Mouse (Mus musculus): ENCODE results near the gene Syncrip. TPM values are rescaled to one million over a fixed set of nuclear protein-coding genes. Genes with fewer than 3 reads are reported as not detected.

Syncrip gene
- total RNA-seq (2021) = 10 to 100 TPM; 85.5 to 93.1 TPM

GRCm38 (mm10) chr9:88482230-88482828 is at the start of gene Syncrip:
TSS of gene Syncrip (minus strand) at chr9:88482574.
- intact Hi-C loops (cut with DNase I) = loop anchor here (2.0 kb wide), 1 partner anchor 40 kb away; no protein-coding TSS in a partner anchor
- DNase-seq (ENCODE audit: extremely low spot score in 1 of 2, low spot score in 2 of 2) = peak; percentile 86 to 95

DNA sequence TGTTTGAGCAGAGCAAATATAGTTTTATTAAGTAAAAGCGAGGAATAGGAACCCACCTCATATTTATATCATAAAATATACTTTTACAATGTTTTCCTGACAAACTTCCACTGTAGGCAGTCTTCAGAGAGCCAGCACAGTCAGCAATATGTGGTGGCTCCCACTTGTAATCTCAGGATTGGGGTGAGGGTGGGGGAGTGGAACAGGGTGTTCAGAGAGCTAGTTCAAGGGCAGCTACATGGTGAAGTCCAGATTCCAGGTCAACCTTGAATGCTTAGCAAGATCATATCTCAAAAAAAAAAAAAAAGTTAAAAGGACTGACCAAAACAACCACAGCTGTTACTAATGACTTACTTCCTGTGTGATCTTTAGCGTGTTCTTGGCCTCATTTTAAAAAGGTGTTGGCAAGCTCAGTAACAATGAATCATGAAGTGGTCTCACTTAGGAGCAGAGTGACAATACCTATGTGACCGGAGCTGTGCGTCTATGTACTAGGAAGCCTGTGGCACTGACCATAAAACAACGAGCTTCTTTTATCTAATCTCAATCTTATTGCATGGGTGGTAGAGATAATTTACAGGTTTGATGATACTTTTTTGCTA is 47.7 kb upstream of the Syncrip start:
- no peak for DNase-seq (ENCODE audit: extremely low spot score in 1 of 2, low spot score in 2 of 2)
- intact Hi-C loops (cut with DNase I) = no loop called here

- DNase-seq (ENCODE audit: extremely low spot score in 1 of 2, low spot score in 2 of 2) = no peak
- intact Hi-C loops (cut with DNase I) = no loop called here
These were observed 47.2 kb upstream of the Syncrip start for GRCm38 (mm10) chr9:88529571-88529970.

DNA sequence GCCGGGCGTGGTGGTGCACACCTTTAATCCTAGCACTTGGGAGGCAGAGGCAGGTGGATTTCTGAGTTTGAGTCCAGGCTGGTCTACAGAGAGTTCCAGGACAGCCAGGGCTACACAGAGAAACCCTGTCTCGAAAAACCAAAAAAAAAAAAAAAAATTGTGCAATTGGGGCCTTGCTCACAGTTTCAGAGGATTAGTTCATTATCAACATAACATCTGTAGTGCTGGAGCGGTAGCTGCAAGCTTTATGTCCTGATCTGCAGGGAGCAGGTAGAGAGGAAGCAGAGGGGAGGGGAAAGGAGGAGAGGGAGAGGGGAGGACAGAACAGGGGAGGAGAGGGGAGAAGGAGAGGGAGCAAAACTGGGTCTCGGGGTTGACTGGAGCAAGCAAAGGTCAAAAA is 46.4 kb upstream of the Syncrip start:
- intact Hi-C loops (cut with DNase I) = no loop called here
- DNase-seq (ENCODE audit: extremely low spot score in 1 of 2, low spot score in 2 of 2) = no peak

DNA sequence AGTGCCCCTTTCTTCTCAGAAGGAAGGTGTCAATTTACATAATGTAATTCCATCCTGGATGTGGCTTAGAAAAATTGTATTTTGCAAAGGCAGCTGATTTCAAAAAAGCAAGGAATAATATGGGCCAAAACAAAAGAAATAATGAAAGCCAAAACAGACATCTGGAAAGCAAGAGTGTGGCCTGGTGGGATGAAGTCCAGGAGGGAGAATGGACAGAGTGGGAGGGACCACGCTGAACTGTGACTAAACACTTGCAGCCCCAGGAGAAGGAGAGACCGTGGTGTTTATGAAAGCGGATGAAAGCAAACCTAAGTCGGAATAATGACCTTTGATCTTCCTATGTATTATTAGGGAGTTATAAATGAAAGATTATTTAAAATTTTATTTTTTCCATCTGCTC is 45.6 kb upstream of the Syncrip start:
- DNase-seq (ENCODE audit: extremely low spot score in 1 of 2, low spot score in 2 of 2) = no peak
- intact Hi-C loops (cut with DNase I) = no loop called here

- DNase-seq (ENCODE audit: extremely low spot score in 1 of 2, low spot score in 2 of 2) = no peak
- intact Hi-C loops (cut with DNase I) = no loop called here
These were observed 43.0 kb upstream of the Syncrip start for GRCm38 (mm10) chr9:88525341-88525740.

DNA sequence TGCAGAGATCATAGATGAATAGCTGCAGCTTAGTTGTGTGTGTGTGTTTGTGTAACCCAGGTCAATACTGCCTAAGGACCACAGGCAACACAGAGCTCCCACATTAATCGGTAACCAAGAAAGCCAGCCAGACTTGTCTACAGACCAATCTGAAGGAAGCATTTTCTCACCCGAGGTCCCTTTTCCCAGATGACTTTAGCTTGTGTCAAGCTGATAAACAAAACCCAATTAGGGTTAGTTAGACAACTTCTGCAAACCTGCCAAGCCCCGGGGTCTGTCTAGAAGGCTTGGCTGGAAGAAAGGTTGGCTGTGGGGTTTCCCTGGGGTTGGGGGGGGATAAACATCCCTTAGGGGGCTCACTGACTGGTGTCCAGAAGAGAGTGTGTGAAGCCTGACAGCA is 42.4 kb upstream of the Syncrip start:
- intact Hi-C loops (cut with DNase I) = no loop called here
- DNase-seq (ENCODE audit: extremely low spot score in 1 of 2, low spot score in 2 of 2) = no peak

DNA sequence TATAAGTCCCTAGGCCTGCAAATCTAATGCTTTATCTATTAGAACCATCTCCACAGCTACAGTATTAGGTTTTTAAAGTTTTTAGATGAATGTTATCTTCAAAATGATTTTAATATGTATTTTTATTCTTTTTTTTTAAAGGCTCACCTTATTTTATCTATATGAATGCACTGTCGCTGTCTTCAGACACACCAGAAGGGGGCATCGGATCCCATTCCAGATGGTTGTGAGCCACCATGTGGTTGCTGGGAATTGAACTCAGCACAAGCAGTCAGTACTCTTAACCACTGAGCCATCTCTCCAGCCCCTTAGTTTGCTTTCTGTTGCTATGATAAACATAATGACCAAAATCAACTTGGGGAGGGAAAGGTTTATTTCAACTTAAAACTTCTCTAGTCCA is 42.0 kb upstream of the Syncrip start:
- intact Hi-C loops (cut with DNase I) = no loop called here

GRCm38 (mm10) chr9:88523335-88523668 is 40.9 kb upstream of the Syncrip start:
- intact Hi-C loops (cut with DNase I) = loop anchor here (2.0 kb wide), 1 partner anchor 41 kb away; the partner anchor contains the start of gene Syncrip

More for the DNA sequence above, 42.0 kb upstream of the Syncrip start:
- DNase-seq (ENCODE audit: extremely low spot score in 1 of 2, low spot score in 2 of 2) = no peak

GRCm38 (mm10) chr9:88522569-88523334 is 40.4 kb upstream of the Syncrip start:
- intact Hi-C loops (cut with DNase I) = loop anchor here (2.0 kb wide), 1 partner anchor 40 kb away; the partner anchor contains the start of gene Syncrip
- peak; percentile 97 for DNase-seq (ENCODE audit: extremely low spot score in 1 of 2, low spot score in 2 of 2)

More at GRCm38 (mm10) chr9:88523335-88523668, 40.9 kb upstream of the Syncrip start:
- no peak for DNase-seq (ENCODE audit: extremely low spot score in 1 of 2, low spot score in 2 of 2)

DNA sequence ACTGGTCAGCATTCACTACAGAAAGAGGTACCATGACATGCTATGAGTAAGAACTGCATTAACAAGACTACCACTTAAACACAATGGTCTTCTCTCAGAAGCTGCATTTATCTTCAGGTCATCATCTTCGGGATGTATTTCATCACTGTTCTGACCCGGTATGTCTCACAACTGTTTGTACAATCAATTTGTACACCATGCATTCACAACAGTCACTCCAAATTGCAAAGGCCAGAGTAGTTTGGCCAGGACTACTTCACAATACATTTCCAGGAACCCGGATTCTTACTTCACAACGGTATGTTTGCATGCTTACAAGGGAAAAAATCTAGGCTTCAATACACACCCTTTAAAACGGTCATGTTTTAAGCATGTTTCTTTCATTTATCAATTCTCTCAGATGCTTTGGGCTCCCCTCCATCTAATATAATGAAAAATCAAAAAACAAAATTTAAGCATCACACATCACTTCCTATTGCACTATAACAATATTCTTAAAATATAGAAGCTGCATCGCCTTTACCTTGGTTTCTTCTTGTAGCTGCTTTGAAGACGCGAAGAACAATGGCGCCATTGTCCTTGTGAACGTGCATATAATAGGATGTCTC is 39.7 kb upstream of the Syncrip start:
- intact Hi-C loops (cut with DNase I) = loop anchor here (2.0 kb wide), 1 partner anchor 39 kb away; the partner anchor contains the start of gene Syncrip
- no peak for DNase-seq (ENCODE audit: extremely low spot score in 1 of 2, low spot score in 2 of 2)

DNA sequence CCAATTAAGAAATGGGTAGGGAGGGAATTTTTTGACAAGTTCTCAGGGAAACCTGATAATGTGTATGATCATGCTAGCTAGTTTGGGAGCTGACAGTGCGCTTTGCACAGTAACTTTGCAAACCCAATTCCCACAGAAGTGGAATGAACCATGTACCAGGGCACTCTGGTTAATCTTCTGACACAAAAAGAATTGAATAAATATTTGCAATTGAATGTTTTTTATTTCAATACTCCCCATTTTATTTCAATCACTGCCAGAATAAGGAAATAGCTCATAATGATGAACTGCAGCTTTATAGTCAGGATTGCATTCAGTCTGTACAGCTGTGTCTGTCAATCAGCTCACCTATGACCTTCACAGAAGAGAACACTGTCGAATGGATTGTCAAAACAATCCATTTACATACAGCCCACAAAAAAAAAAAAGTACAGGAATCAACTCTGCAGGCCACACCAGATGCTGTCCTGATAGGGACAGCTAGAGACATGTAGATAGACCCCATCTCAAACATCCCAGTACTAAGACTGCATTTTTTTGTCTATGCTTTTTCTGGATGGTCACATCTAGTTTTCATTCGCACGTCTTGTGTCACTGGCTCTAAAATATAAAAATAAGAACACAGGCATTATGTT is 38.6 kb upstream of the Syncrip start:
- intact Hi-C loops (cut with DNase I) = no loop called here
- DNase-seq (ENCODE audit: extremely low spot score in 1 of 2, low spot score in 2 of 2) = no peak

DNA sequence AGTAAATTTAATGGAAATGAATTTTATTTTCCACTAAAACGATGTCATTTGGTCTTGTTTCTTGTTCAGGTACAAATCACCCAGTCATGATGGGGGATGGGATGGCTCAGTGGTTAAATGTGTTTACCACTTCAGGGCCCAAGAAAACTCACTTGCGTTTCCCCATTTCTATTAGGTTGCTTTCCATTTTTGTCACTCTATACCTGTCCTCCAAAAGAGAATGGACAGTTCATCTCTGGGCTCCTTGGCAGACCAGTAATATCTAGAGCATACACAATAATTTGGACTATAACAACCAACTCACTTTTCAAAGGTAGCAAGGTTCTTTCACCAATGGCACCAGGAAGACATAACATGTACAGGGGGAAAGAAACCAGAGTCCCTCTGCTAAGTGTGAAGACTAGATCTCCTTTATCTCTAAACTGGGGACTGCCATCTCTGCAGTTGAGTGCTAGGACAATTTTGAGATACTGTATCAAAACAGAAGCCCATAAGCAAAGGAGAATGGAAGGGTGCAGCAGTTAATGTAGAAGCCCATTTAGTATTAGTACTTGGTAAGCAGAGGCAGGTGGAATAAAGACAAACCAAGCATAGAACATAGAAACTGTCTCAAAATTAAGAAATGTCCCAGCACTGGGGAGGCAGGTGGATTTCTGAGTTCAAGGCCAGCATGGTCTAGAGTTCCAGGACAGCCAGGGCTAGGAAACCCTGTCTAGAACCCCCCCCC is 37.9 kb upstream of the Syncrip start:
- intact Hi-C loops (cut with DNase I) = no loop called here
- DNase-seq (ENCODE audit: extremely low spot score in 1 of 2, low spot score in 2 of 2) = no peak

- DNase-seq (ENCODE audit: extremely low spot score in 1 of 2, low spot score in 2 of 2) = no peak
- intact Hi-C loops (cut with DNase I) = no loop called here
These were observed 37.2 kb upstream of the Syncrip start for GRCm38 (mm10) chr9:88519390-88520121.

DNA sequence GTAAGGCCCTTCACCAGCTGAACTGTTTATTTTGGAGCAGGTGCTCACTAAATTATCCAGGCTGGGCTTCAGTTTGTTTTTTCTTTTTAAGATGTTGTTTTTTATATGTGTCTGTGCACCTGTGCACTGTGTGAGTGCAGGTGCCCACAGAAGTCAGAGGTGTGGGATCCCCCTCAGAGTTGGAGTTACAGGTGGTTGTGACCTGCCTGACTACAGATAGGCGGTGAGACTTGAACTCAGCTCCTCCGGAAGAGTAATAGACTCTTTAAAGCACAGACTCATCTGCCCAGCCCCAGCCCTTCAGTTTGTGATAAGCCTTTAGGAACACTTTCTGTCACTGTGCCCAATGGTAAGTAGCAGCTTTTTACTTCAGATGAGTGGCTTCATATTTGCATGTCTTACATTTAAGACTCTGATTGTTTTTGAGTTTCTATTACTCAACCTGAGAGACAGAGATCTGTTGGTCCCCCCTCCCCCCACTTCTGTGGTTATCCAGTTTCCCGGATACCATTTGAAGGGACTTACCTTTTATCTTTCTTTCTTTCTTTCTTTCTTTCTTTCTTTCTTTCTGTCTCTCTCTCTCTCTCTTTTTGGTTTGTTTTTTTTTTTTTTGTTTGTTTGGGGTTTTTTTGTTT is 34.1 kb upstream of the Syncrip start:
- intact Hi-C loops (cut with DNase I) = no loop called here
- no peak for DNase-seq (ENCODE audit: extremely low spot score in 1 of 2, low spot score in 2 of 2)

- no peak for DNase-seq (ENCODE audit: extremely low spot score in 1 of 2, low spot score in 2 of 2)
- intact Hi-C loops (cut with DNase I) = no loop called here
These were observed 33.2 kb upstream of the Syncrip start for GRCm38 (mm10) chr9:88515546-88515945.

DNA sequence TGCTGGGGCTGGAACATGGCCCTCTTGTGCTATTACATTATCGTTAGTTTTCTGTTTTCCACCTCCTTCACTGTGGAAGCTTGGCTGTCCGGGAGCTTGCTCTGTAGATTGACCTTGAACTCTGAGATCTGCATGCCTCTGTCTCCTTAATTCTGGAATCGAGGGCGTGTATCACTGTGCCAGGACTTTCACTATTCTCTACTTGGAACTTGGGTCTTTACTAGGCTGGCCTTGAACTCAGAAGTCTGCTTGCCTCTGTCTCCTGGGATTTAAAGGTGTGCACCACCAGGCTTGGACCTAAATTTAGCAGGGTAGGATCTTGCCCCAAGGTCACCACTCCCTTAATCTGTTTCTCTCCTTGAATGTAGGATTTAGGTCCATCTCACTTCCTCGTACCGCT is 19.5 kb upstream of the Syncrip start:
- intact Hi-C loops (cut with DNase I) = no loop called here
- DNase-seq (ENCODE audit: extremely low spot score in 1 of 2, low spot score in 2 of 2) = no peak
